Mouse (Mus musculus) adrenal gland, postnatal 14 days (tissue): ENCODE results near the gene Klrb1a. TPM values are rescaled to one million over a fixed set of nuclear protein-coding genes. Genes with fewer than 3 reads are reported as not detected.
"Not testable (repeated sequence)": the region's sequence is repeated elsewhere in the genome, so short reads cannot be mapped to it uniquely, and the experiment has no call there.

Source experiments
- DNase-seq: peaks from one replicate; pipeline ENCODE4 v3.0.0; 2021; ENCODE audit warnings: mixed read lengths
- long read RNA-seq, 2 experiments: library from polyadenylated mRNA; stranded (forward); transcript quantifications; one replicate each; pipeline ENCODE4 v2.0.0; 2021
- total RNA-seq: library from RNA; stranded (reverse); gene quantifications from 2 replicates; pipeline ENCODE4 v1.2.3, GENCODE M21; 2021

Gene Klrb1a
- total RNA-seq, result not detected in 2 replicates
- long read RNA-seq, experiment 1, result 0 reads
- long read RNA-seq, experiment 2, partial matches to known transcripts, result 0 of 2 reads
- long read RNA-seq, experiment 2, other reads (novel, unspliced or antisense), result 2 of 2 reads

GRCm38 (mm10) chr6:128623433-128623832, at the start of gene Klrb1a:
Gene Klrb1a, minus strand, starts transcription at chr6:128623533.
- not testable (repeated sequence) for DNase-seq

DNA sequence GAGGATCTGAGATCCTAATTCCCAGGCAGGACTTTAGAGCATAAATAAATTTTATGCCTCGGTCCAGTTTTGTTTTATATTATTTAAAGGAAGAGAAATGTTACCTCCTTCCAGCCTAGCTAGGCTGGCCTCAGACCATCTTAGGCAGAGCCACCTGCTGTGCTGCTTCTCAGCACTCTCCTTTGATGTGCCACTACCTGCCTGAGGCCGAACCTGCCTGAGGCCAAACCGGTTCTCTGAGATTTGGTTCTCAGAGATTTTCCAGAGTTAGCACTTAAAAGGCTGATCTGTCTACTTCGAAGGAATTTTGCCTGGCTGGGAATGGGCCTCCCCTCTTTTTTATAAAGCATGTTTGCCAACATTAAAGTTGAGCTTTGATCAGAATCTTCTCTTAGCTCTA, 46.6 kb upstream of the Klrb1a start:
- no peak for DNase-seq

GRCm38 (mm10) chr6:128662206-128662605, 38.9 kb upstream of the Klrb1a start, which contains the start of gene Clec2h:
Gene Clec2h, plus strand, starts transcription at chr6:128662385.
- peak; percentile 13 for DNase-seq

DNA sequence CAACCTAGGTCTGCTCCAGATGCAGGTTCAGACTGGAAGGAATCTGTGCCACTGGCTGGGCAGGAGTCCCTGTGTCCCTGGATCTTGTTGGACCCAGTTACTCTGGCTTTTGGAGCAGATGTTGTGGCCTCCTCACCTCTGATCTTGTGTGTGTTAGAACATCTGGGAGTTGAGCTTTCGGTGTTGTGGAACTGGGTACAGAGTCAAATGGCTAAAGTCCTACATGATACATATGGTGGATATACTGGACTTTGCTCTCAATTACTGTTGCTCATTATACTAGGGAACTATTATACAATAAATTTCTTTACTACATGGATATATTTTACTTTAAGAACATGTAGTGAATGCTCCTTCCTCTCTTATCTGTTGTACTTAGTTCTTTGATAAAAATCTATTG, 37.9 kb upstream of the Klrb1a start:
- no peak for DNase-seq

DNA sequence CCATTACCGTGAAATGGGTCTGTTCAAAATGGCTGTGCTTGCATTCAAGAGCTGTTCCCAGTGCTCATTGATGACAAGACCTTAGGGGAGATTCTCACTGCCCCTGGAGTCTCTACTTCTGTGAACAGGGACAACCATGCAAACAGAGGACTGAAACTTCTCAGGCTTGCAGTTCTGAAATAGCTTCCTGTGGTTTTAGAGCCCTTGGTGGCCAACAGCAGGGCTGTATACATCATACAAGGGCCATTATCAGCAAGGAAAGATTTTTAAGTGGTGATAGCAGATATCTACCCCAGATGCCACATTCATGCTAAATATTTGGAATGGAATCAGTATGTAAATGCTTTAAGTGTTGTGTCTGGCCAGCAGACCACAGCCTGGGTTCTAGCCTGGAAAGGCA, 29.6 kb upstream of the Klrb1a start:
- DNase-seq, result no peak

DNA sequence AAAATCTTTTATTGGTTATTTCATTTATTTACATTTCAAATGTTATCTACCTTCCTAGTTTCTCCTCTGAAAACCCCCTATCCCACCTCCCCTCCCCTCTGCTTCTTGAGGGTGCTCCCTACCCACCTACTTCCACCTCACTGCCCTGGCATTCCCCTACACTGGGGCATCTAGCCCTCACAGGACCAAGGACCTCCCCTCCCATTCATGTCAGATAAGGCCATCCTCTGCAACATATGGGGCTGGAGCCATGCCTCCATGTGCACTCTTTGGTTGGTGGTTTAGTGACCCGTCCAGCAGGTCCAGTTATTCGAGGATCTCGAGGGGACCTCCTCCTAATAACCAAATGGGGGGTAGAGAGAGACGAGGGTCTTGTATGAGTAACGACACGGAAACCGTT, 27.5 kb upstream of the Klrb1a start:
- not testable (repeated sequence) for DNase-seq

DNA sequence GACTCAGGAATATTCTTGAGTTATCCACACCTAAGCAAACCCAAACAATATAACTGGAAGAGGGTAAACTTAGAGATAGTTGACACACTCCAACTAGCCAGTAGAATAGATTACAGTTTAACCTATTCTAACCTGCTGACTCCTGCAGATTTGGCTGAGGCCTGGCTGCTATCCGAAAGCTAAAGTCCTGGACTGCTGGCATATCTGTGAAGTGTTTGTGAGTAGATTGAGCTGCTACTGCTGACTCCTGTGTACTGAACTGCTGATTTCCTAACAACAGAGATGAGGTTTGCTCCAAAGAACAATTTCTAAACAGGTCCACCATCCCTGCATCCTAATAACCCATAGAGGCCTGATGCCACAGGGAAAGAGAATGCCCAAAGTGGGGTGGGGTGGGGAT, 26.9 kb upstream of the Klrb1a start:
- DNase-seq, result no peak

DNA sequence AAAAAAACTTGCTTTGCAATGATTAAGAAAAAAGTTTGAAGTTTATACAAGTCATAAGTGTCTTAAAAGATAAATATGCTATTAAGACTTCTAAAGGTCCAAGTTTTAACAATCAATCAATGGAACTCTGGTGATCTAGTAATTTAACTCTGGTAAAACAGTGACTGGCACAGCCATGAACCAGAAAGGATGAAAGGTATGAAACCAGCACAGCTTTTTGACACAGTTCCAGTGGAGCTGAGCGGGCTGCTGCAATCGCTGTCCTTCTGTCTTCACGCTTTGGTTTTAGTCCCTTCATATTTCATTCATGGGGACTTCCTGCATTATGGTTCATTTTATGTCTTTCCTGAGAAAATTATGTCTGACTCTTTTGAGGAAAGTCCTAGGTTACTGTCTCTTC, 26.3 kb upstream of the Klrb1a start:
- no peak for DNase-seq

GRCm38 (mm10) chr6:128645708-128646107, 22.4 kb upstream of the Klrb1a start:
- DNase-seq, result not testable (repeated sequence)

- DNase-seq, result not testable (repeated sequence)
Observed at GRCm38 (mm10) chr6:128644694-128645093, 21.4 kb upstream of the Klrb1a start.

DNA sequence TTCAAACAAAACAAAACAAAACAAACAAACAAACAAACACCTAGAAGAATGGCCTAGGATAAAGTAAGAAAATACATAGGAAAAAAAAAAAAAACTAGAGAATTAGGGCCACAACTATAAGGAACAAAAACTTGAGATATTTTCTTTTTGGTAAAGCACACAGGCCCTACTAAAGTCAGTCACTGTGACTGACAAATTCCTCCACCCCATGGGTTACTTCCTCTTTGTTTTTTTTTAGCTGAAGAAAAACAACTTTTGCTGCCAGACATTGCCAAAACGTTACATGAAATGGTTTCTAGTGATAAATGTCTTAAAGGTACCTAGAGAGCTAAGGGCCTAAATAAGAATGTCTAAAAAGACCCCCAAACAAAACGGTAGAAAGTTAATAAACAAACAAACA, 20.7 kb upstream of the Klrb1a start:
- no peak for DNase-seq

DNA sequence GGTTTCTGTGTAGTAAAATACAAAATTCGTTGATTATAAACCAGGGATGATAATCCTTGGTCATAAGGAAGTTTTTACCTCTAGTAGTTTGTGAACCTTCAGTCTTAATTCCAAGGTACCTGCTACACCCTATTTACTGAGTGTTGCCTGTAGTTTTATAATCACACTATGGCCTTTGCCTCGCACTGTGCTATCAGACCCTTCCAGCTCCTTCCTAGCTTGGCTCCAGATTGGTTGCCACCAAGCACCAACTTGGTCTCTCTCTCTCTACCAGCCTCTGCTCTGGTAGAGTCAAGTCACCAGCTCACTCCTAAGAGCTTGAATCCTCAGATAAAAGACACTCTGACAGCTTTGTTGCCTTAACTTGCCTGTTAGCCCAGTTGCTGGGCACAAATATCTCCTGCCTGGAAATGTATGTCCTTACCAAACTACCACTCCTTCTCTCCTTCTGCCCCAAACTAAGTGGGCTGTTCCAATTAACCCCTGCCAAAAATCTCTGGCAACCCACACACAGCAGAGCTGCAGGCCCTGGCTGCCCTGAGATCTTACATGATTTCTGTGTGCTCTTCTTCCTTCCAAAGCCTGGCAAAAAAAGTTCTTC, 17.9 kb upstream of the Klrb1a start:
- no peak for DNase-seq

DNA sequence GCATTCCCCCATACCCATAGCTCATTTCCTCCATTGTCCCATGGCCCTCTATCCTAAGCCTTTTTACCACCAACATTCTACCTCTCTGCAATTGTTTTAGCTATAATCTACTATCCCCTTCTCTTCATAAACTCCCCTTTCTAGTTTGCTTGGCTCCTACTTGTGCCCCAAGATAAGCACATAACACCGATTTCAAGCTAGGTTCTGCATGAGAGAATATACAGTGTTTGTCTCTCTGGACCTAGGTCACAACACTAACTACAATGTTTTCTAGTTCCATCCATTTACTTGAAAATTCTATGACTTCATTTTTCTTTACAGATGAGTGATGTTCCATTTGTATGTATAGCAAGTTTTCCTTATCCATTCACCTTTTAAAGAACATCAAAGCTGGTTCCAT, 17.3 kb upstream of the Klrb1a start:
- no peak for DNase-seq

DNA sequence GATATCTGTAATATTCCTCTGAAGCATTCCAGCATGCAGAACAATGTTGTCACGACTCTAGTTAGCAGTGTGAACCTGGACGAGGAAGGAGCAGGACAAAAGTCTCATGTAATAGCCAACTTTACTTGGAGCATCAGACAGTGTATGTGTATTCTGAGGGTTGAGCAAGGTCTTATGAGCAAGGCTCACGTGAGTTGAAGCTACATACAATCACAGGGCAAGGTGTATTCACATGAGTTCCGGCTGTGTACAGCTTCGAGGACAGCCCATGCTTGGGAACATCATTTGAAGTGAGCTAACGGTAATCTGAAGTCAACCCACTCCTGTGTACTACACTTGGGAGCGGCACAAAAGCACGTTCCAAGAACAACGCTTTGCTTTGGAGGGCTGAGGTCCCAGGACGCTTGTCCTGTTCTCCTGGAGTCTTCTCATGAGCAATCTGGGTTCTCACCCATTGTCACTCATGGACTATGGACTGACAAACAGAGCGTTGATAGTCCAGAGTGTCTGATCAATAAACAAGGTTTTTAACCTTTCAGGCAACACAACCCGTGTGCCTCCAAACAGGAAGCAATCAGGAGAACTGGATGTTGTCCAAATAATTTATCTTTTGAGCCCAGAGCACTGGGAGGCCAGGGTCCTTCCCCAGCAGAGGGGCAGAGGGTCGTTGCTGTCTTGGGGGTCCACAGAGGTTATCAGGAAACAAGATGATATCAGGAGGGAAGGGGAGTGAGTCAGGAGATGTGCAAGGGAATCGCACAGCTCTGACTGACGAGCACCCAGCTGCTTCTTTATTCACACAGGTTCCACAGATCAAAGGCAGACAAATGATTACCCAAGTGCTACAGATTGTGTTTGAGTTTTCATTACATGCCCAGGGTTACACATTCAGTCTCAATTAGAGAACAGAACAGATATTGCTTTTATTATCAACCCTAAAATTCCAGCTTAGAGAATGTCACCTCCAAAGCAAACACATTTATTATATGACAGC, 7.9 kb upstream of the Klrb1a start:
- not testable (repeated sequence) for DNase-seq

DNA sequence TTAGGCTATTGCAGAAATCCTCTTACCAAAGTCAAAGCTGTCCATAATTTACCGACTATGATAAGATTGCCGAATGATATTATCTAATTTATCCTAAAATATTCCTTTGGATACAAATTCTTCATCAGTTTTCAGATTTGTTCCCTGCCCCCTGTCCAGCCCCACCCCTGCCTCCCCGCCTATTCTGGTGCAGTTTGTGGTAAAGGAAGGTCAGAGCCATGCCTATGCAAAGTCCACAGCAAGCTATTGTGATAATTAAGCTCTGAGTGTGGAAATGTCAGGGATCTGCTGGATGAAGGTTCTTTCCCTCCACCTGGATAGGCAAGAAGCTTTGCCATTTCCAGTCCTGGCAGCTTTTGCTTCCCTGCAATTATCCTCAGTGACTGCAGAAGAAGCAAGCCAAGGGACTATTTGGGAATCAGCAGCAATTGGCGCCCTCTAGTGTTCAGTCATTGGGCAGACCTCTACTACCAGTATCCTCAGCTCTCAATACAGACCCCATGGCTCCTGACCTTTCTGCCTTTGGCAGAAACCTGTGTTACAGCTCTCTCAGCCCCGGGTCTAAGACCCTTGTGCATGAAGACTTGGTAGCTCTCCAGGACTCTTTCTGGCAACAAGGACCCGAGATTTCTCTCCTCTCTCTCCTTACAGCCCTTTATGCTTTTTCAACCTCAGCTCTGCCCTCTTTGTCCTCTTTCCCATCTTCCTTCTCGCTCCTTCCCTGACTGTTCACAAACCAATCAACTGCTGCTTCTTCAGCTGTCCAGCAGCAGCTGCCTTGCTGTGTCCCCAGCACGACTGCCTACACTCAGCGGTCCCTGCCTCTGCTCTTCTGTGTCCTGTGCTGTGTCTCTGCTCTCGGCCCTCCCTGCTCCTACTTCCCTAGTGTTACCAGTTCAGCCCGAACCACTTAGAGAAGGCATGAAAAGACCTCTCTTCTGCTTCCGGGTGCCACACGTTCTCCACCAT, 6.7 kb upstream of the Klrb1a start:
- peak; percentile 42 for DNase-seq

DNA sequence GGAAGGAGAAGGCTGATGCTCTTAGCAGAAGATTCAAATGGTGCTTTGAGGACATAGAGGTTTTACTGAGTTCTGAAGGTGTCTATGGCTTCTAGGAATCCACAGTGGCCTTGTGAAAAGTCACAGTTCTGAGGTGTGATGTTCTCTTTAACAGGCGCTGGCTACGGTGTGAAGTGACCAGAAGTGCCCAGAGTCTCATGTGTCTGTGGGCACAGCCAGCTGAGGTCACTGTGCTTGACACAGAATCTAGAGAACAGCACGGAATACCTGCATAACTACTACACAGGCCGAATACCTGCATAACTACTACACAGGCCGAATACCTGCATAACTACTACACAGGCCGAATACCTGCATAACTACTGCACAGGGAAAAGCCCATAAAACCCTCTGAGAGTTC, 1.9 kb upstream of the Klrb1a start:
- not testable (repeated sequence) for DNase-seq

GRCm38 (mm10) chr6:128624425-128624824, 1.1 kb upstream of the Klrb1a start:
- no peak for DNase-seq

GRCm38 (mm10) chr6:128622733-128623132, 600 bp downstream of the Klrb1a start:
- DNase-seq, result no peak

DNA sequence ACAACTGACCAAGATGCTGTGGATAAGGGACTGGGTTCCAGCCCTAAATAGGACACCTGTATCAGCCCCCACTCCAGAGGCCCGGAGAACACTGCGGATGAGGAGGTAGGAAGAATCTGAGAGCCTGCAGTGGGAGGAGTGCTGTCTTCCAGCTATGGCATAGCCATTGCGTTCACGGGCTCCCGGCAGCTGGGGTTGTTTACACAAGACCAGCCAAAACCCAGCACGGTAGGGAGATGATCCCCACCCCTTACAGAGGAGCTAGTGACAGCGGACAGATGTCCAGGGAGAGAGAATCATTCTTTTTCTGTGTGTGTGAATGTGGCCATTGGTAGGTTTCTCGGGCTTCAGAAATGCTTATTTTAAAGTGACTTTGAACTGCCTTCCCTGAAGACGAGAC, 17.0 kb downstream of the Klrb1a start:
- DNase-seq, result no peak

GRCm38 (mm10) chr6:128604512-128604911, 18.8 kb downstream of the Klrb1a start:
- DNase-seq, result peak; percentile 28

DNA sequence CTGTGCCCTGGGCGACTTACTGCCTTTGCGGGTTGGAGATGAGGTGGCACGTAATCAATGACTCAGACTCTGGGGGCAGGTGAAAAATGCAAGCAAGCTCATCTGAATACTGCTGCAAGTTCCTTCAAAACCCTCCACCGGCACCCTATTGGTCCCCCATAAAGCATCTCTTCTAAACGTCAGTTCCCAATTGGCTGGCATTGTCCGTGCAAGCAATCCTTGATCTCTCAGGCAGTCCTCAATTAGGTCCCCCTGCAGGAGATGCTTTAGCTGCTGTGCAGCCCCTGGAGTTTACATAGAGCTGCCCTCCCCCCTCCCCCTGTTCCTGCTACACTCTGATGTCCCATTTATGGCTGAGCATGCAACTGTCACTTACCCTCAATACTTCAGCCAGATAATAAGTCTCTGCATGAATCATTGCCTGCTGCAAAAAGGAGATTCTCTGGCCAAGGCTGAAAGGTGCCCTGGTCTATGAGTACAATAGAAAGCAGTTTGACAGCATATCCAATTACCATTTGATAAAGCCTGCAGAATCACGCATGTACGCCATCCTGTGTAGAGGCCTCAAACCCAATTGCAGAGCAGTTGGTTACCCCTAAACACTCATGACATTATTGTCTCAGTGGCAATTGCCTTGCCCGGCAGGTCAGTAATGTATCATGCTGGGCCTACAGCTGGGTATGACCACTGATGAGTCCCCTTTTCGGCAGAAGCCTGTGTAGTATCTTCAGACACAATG, 20.7 kb downstream of the Klrb1a start:
- DNase-seq, result no peak
